Mouse (Mus musculus) right cerebral cortex, adult 2 months (tissue): ENCODE measurements at regions not wholly inside any gene's neighbourhood (a gene's known extent, or its start where the extent isn't known, plus 50 kb on each side); places are given as distances from the start of the nearest gene placed in this dataset.

Experiments
- DNase-seq, 2 experiments: peaks; one replicate each; pipeline ENCODE4 v3.0.0; 2021 to 2022; ENCODE audit warnings: low spot score in 2 of 2

DNA sequence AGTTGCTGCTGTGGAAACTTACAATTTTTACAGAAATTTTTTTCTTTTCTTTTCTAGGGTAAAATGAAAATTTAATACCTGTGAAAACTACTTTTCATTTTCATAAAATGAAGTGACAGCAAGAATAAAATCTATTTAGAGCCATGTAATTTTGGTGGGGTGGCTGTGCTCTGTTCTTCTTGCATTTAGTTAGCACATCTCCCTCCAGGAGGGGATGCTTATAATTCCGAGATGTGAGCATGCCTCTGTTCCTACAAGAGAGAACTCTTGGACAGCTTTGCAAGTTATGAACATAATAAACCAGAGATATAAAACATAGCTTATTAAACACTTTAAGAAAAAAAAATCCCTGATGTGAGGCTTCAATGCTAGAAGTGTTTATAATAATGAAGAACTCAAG is 313.9 kb upstream of the Dph6 start:
- no peak for DNase-seq

DNA sequence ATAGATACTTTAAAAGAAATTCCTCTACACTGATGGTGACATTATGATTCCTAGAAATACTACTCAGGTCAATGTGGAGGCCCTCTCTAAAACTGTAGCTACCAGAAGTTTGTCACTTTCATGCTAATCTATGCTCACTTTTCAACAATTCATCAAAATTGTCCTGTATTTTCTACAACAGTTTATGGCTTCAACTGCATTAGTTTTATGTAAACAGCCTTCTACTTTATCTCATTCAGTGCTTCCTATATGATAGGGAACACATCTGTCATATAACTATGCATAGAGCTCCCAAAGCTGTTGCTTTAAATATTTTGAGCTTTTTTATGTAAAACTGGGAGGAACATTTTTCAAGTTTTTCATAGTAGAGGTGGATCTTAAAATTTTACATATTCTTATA is 338.7 kb upstream of the Dph6 start:
- DNase-seq, result no peak

DNA sequence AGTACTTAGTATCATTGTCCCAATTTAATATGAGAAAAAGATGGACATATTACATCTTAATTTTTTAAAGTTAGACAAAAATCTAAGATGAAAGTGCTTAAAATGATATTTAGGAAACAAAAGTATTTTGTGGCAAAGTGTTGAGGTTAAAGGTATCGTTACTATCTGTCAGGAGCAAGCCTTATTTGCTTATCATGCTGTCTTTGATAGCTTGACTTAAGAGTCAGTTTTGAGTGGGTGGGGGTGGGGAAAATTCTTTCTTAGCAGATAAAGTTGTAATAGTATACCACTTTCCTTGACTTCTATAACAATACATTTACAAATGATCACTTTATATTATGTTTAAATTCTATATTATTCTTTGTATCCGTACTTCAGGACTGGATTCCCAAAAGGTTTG is 339.1 kb upstream of the Dph6 start:
- DNase-seq, result no peak

DNA sequence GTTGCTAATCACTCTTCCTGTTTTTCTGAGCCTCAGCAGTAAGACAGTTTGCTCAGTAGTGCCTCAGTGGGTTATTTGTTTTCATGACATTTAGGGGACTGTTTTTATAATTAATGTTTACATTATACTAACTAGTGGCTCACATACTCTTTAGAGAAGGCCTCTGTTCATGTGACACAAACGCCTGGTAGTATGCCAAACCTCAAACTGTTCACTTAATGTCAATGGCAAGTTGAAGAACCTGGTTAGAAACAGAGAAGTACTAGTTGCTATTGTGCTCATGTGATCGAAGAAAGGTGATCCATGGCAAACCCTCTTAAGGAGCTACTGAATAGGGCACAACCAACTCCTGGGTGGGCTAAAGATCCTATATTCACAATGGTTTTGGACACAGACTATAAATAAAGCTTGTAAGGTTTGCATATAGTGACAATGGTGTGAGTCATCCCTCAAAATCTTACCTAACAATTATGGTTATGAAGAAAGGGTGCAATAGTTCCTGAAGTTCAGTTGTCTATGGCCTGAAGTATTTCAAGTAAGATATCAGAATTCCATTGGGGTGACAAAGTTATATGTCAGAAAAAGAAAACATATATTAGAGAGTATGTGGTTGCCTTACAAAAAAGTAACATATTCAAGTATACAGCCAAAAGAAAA is 340.1 kb upstream of the Dph6 start:
- no peak for DNase-seq

DNA sequence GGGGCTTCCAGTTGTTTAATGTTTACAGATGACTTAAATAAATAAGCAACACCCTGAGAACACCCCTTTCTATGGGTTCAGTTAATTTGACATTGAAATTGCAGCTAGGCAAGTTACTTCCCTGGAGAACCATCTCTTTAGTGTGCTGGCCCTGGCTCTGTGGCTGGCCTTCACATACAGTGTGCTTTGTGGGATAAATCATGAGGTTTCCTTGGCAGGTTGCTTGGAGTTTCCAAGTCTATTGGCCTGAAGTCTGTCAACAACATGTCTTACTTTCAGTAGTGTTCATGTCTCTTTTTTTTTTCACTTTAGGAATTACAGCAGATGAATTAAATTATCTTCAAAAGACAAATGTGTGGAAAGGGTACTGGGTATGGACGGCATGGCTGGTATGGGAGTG is 359.2 kb upstream of the Dph6 start:
- no peak for DNase-seq

DNA sequence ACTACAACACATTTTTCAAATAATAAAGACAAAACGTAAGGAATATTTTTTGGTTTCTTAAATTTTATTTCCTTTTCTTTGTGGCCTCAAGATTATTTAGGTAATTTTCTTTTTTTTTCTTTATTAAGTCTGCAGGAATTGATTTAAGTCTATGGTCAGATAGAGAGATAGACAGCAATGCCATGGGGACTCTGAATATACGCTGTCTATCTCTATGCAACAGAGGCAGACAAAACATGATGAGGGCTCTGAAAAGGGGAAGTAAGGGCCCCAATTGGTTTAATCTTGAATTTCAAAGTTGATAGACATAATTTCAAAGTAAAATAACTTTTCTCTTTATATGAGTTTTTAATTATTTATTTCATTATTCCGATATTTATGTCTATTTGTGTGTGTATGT is 372.0 kb upstream of the Dph6 start:
- DNase-seq, result no peak

DNA sequence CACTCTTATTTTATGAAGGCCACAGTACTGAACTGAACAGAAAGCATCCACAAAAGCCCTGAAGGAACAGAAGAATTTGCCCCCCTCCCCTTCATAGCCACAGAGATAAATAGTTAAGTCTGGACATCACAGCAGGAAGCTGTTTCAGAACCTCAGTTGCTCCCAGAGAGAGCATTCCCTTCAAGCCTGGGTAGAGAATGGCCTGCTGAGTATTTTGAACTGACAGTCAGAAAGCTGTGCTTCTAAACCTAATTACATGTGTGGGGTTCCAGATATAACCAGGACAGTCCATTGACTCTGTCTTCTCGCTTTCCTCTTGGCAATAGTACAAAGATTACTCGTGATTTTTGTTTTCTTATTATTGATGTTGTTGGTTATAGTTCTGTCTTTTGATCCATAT is 376.4 kb upstream of the Dph6 start:
- no peak for DNase-seq

DNA sequence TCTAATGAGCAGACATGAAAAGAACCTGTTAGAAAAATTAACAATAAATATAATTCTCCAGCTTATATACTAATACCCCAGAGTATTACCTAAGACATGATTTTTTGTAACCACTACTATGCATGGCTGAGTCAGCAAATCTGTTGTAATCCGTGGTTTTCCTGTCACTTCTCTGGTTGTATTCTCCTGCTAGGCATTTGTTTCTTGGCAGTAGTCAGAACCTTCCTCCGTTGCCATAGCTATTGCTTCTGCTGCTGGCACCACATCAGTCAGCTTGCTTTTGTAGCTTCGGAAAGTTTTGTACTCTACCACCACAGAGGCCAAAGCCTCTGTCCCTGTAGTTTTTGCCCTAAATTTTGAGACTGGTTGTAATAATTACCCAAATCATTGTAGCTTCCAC is 381.4 kb upstream of the Dph6 start:
- DNase-seq, result peak; percentile 11 to 13

DNA sequence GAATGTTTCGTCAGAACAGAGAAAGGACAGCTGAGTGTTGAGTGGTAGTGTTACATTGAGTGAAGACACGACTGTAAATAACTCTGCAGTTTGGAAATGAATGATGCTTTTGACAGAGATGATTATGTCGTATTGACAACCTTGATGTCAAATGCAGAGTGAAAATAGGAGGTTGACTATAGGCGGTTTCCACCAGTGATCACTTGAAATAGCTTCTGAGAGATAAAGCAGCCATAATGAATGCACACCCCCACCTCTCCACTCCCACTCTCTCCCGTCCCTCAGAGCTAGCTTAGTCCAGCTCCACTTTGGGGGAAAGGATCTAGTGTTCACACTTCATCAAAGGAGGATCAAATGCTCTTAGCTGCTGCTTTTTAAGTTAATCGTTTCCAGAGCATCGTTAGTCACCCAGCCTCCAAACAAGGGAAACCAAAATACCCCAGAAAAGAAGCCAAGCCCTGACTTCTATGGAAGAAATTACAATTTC is 387.6 kb upstream of the Dph6 start:
- peak; percentile 23 to 31 for DNase-seq

DNA sequence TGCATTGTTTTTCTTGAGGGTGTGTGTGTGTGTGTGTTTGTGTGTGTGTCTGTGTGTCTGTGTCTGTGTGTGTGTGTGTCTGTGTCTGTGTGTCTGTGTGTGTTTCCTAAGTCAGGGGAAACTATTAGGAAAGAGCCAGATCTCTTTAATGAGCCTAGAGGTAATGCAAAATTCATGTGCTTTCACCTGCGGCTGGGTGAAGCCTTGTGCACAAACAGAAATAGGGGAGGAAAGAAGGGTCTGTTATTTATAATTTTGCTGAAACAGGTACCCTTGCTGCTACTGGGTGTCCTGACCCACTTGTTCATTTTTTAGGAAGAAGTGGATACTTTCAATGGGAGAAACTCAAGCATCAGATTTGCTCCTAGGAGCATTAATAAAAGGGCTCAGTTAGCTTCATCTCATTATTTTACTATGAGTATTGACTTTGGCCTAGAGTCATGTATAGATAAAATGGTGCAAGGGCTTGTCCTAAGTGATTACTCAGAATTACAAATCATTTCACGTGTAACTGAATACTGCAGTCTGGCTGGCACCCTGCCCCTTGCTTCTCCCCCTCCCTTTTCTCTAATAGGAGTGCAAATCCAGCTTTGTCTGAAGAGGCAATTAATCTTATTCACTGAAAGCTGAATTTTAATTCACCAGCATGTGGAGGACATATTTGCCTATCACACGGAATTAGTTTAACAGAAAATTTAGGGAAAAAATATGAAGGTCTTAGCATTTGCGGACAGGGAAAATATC is 401.7 kb upstream of the Dph6 start:
- no peak for DNase-seq

DNA sequence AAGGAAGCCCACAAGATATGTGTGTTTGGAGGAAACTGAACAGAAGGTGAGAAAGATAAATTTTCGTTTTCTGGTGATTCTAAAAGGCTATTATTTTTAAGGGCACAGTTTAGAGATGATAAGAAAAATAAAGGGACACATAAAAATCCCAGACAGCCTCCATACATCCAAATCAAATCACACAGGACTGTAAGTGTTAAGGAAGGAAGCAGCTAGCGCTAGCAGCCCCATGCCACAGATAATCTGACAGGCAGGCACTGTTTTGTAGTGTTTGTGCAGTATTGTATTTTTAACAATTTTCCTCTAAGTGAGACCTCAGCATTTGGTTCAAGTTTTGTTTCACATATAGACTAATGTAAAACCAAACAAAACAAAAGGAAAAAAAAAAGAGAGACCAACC is 402.4 kb upstream of the Dph6 start:
- no peak for DNase-seq

DNA sequence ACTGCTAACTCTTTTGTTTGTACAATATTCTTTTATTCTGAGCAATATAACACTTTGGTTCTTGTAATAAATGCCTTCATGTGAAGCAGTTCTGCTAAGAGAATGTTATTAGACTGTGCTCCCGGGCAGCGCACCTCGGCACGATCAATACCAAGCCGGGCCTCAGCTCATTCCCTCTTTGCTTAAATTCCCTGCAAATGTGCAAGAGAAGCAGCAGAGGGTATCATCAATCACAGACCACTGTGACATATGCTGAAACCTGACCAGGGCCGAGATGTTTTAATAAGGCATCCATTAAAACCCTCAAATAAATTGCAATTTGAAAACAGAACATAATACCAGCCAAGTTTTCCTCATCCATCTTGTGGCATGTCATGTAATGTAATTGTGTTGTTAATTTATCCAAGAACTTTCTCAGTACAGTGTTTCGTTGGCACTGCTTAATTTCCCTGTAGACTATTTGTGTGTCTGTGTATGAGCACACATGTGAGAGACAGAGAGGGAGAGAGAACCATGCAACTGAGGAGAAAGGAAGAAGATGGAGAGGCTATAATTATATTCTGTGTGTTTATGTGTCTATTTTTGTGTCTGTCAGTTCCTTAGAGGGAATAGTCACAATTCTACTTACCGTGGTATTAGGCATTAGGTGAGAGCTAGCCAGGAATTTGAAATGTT is 412.9 kb upstream of the Dph6 start:
- DNase-seq, result no peak

DNA sequence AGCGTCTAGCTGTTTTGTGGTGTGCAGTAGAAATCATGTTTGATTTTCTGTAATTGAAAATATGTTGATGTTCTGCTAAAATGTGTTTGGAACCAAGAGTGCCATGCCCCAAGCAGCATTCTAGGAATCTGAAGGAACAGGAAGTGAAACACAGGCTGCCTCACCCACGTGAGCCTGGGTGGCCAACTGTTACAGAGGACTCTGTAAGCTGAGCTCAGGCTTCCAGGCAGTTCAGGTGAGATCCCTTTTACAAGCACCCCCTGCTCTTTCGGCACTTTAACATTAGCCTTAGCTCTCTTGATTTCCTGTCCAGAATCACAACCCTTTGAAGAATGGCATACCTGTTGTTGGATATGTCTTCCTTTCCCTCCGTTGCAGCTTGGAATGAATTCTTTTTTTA is 414.9 kb upstream of the Dph6 start:
- DNase-seq, result no peak

DNA sequence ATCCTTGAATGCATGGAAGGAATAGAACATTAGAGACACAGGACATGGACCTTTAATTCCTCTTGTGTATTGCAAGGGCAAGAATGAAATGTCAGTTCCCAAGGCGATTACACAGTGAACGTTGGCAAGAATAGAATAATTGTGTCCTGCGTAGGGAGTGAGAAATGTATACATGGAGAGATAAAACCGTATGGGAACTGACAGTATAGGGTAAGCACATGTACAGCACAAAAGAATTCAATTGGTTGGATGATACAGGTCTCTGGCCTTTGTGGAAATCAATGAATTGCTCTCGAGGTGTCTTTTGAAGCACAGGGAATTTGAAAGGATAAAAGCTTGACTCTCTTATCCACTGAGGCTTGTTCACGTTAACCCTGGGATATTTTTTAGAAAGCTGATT is 415.4 kb upstream of the Dph6 start:
- no peak for DNase-seq

DNA sequence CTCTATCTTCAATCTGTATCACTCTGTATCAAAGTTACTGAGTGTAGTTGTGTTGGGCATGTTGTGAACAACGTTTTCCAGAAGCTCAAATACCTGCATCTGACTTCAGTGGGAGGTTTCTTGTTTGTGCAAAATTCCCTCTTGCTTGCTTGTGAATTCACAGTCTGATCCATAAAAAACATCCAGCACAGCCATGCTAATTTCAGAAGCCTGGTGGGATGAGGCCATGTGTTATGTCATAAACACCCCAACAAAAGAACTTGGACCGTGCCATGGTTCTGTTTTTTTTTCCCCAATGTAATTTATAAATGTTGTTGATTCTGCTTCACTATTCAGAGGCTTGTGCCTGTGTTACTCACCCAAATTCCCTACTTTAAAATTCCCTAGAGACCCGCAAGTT is 415.9 kb upstream of the Dph6 start:
- peak in 1 of 2 experiments; percentile 11 for DNase-seq

DNA sequence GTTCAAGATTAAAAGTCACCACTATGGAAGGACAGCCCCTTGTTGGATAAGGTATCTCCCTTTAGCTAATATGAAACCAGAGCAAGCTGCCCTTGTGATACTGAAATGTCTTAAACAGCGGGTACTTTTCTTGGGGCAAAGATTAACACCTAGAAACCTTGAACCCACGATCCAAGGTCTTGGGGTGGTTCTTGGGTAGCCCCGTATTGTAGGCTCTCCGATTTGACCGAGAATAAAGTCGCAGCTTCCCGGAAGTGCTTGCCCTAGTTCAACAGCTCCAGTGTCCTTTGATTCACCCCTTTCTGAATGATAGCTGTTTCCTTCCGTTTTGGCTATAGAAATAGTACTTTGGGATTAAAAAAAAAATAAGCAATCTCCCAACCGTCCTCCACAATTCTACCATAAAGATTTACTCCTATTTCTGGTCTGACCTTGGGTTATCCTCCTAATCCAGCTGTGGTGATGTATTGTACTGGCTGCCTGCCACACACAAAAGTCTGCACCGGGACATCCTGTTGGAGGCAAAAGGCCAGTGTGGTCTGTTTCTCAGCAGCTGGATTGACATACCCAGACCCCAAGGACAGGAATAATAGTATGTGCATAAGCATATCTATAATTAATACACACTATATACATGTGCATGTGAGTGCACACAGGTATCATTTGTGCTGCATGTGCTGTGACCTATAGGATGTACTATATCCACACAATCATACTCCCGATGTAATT is 427.0 kb upstream of the Dph6 start:
- no peak for DNase-seq

DNA sequence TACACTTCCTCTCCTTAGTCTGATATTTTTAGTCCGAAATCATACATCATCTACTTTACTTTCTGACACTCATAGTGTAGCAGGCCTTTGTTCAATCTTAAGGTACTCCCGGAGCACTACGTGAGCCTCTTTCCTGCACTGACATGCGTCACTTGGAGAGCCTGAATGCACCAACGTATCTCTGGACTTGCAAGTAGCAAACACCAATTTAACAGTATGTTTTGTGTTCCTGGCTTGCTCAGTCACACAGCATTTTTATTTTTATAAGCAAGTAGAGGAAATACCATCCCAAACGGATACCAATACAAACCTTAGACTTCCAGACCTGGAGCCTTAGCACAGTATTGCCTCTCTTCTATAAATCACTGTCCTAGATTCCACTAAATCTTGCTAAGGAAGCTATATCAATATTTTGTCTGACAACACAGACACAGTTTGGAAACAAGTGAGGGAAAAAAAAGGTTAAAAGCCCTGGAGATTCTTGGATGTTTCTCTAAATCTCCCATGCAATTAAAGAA is 427.6 kb upstream of the Dph6 start:
- no peak for DNase-seq

DNA sequence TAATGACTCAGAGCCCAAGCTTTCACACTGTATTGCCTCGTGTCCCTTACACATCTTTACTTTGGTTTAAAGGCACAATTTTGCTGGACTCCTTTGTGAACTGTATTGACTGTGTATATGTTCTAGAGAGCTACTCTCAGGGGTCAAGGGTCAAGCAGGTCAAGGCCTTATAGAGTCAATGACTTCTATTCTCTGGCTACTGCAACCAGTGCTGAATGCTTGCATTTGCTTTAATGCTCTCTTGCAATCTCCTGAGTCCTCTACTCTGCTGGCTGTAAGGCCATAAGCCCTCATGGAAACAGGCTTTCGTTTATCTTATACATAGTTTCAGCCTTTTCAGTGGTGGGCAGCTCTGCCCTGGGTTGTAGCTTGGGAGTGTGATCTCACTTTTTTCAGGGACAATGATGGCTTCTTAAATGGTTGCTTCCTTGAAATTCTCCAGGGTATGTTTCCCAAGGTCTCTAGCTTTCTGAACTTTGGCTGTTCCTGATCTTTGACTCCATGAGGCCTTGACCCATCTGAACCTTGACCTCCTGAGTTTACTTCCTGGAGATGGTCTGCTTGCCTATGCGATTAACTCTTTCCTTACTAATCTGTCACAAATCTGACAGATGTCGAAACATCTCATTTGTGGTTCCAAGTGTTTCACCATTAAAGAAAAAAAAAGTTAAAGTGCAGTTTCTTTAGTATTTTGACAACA is 433.8 kb upstream of the Dph6 start:
- no peak for DNase-seq

DNA sequence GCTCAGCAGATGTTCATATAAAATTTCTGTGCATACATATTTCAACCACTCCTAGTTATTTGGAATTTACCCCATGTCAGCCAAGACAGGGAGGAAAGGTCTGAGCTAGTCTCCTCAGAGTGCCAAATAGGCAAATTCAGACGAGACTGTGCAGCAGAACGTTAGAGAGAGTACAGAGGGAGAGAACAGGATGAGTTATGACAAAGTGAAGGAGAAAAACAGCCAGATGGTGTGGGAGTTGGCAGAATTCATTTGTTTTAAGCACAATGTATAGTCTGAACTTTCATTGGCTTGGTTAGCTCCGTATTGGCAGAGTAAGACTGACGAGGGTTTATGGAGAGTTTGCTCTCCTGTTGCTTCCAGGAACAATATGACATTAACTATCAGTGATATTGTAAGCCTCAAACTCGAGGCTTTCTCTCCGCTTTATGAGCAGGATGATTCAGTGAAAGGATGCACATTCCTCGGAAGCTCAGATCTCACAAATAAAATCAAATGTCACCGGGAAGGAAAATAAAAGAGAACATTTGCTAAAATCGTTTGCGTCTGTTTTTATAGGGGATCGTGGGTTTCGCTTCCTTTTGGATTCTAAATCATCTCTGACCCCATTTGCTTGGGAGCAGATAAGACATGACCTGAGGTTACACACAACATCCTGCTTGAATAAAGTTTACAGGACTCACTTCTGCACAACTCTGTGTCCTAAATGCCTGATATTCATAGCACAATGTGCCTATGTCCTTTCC is 435.8 kb upstream of the Dph6 start:
- DNase-seq, result no peak

DNA sequence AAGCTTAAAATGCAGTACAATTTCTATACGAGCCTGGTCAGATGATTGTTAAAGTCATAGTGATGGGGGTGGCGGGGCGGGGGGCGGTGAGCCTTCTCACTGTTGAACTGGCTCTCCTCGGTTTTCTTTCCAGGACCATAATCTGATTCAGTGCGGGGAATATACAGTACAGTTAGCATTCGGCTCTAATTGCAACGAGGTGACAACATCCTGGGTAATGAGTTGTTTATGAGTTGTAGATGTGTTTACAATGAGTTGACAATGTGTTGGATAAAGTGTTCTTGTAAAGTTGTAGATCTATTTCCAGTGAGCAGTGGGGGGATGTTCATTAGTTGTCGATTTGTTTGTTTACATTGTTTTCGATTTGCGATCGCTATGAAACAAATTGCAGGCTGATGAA is 440.6 kb upstream of the Dph6 start:
- DNase-seq, result no peak

DNA sequence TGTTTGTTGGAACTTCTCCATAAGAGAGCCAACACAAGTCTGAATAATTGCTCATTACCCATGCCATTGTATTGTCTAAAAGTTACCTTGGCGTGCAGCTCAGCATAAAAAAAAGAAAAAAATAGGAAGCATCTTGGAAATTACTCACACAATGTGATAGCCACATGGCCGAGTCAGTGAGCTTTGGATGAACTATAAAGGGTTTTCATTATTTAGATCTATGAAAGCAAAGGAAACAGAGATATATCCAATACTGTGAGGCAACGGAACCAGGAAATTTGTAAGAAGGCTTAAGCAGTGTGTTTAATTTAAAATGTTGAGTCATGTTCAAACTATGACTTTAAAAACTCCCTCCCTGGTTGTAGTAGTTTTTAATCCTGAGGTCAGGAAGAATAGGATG is 446.7 kb upstream of the Dph6 start:
- no peak for DNase-seq
